Mouse (Mus musculus) MEL (cell line): Measurements from ENCODE around the gene Ralgds. TPM values are rescaled to one million over a fixed set of nuclear protein-coding genes. Genes with fewer than 3 reads are reported as not detected.

Experiments
- DNase-seq: peaks from one replicate; pipeline ENCODE4 v3.0.0; 2011; ENCODE audit warnings: low read depth, low spot score
- H3K27ac ChIP-seq: 2 replicates; pipeline ENCODE4 v1.5.1; 2012; ENCODE audit warnings: low read depth, mild to moderate bottlenecking, control low read depth, low read length, moderate library complexity; ENCODE audit not compliant: control insufficient read depth
- H3K27me3 ChIP-seq, 2 experiments: fragments of 150-350 bp in 1 of 2; sonication (generic) in 1 of 2; 2 replicates each; pipeline ENCODE4 v1.6.1; 2012; ENCODE audit warnings: low read length in 2 of 2, mild to moderate bottlenecking in 2 of 2, improper control_type of control experiment in 1 of 2, moderate library complexity in 1 of 2; ENCODE audit not compliant: insufficient read depth in 2 of 2, control insufficient read depth in 1 of 2
- H3K36me3 ChIP-seq, 2 experiments: 2 replicates each; pipeline ENCODE4 v1.6.1; 2012 to 2014; ENCODE audit warnings: low read length in 2 of 2, improper control_type of control experiment in 1 of 2, inconsistent platforms in 1 of 2, mild to moderate bottlenecking in 1 of 2; ENCODE audit not compliant: insufficient read depth in 2 of 2, control insufficient read depth in 1 of 2
- H3K4me1 ChIP-seq, 2 experiments: fragments of 150-350 bp in 1 of 2; sonication (generic) in 1 of 2; 2 replicates each; pipeline ENCODE4 v1.6.1; 2012; ENCODE audit warnings: low read length in 2 of 2, improper control_type of control experiment in 1 of 2, mild to moderate bottlenecking in 1 of 2; ENCODE audit not compliant: insufficient read depth in 2 of 2, control insufficient read depth in 1 of 2
- H3K4me3 ChIP-seq, 2 experiments: fragments of 150-350 bp in 1 of 2; sonication (generic) in 1 of 2; 2 replicates each; pipeline ENCODE4 v1.5.1; 2012; ENCODE audit warnings: low read depth in 2 of 2, low read length in 2 of 2, mild to moderate bottlenecking in 2 of 2, moderate library complexity in 2 of 2, control low read depth in 1 of 2, improper control_type of control experiment in 1 of 2; ENCODE audit not compliant: control insufficient read depth in 1 of 2, insufficient read depth in 1 of 2
- H3K79me2 ChIP-seq: 2 replicates; pipeline ENCODE4 v1.6.1; 2012; ENCODE audit warnings: mild to moderate bottlenecking, low read length, moderate library complexity; ENCODE audit not compliant: control insufficient read depth, poor library complexity, insufficient read depth
- H3K9ac ChIP-seq: 2 replicates; pipeline ENCODE4 v1.6.1; 2012; ENCODE audit warnings: low read depth, mild to moderate bottlenecking, control low read depth, low read length, moderate library complexity; ENCODE audit not compliant: control insufficient read depth, poor library complexity, severe bottlenecking
- H3K9me3 ChIP-seq: fragments of 150-350 bp; sonication (generic); replicated peaks from 2 replicates; pipeline ENCODE4 v1.6.1; 2012; ENCODE audit warnings: mild to moderate bottlenecking, low read length, improper control_type of control experiment, moderate library complexity; ENCODE audit not compliant: insufficient read depth
- BHLHE40 ChIP-seq: IDR thresholded peaks from 2 replicates; pipeline ENCODE4 v1.6.1; 2012; ENCODE audit warnings: low read depth, mild to moderate bottlenecking, inconsistent platforms, low read length, improper control_type of control experiment, borderline replicate concordance
- ELF1 ChIP-seq: IDR thresholded peaks from 2 replicates; pipeline ENCODE4 v1.6.1; 2014; ENCODE audit warnings: low read depth, mild to moderate bottlenecking, inconsistent platforms, low read length, improper control_type of control experiment, moderate library complexity
- EP300 ChIP-seq, 2 experiments: IDR thresholded peaks; 2 replicates each; pipeline ENCODE4 v1.6.1; 2011; ENCODE audit warnings: improper control_type of control experiment in 2 of 2, low read length in 2 of 2, low read depth in 1 of 2, mild to moderate bottlenecking in 1 of 2
- ETS1 ChIP-seq: IDR thresholded peaks from 2 replicates; pipeline ENCODE4 v1.6.1; 2012; ENCODE audit warnings: low read depth, mild to moderate bottlenecking, inconsistent platforms, low read length, improper control_type of control experiment, moderate library complexity
- KAT2A ChIP-seq: conservative IDR thresholded peaks from 2 replicates; pipeline ENCODE4 v1.6.1; 2012; ENCODE audit warnings: low read depth, low read length, improper control_type of control experiment, inconsistent platforms
- MAFK ChIP-seq: IDR thresholded peaks from 2 replicates; pipeline ENCODE4 v1.6.1; 2011; ENCODE audit warnings: low read depth, mild to moderate bottlenecking, low read length, improper control_type of control experiment, borderline replicate concordance
- MXI1 ChIP-seq: IDR thresholded peaks from 2 replicates; pipeline ENCODE4 v1.6.1; 2011; ENCODE audit warnings: mild to moderate bottlenecking, low read depth, low read length, improper control_type of control experiment
- NRF1 ChIP-seq: IDR thresholded peaks from 2 replicates; pipeline ENCODE4 v1.6.1; 2014; ENCODE audit warnings: low read depth, mild to moderate bottlenecking, inconsistent platforms, low read length, improper control_type of control experiment, moderate library complexity; ENCODE audit not compliant: poor library complexity, insufficient read depth, severe bottlenecking
- POLR2A ChIP-seq, 2 experiments: IDR thresholded peaks; 2 replicates each; pipeline ENCODE4 v1.6.1; 2011 to 2012; ENCODE audit warnings: low read length in 2 of 2, mild to moderate bottlenecking in 2 of 2, control low read depth in 1 of 2, improper control_type of control experiment in 1 of 2, low read depth in 1 of 2, moderate library complexity in 1 of 2; ENCODE audit not compliant: control insufficient read depth in 1 of 2, insufficient read depth in 1 of 2, poor library complexity in 1 of 2
- RAD21 ChIP-seq: IDR thresholded peaks from 2 replicates; pipeline ENCODE4 v1.6.1; 2011; ENCODE audit warnings: mild to moderate bottlenecking, low read depth, low read length, improper control_type of control experiment
- SMC3 ChIP-seq: IDR thresholded peaks from 2 replicates; pipeline ENCODE4 v1.6.1; 2011; ENCODE audit warnings: low read depth, low read length, improper control_type of control experiment
- TAL1 ChIP-seq: IDR thresholded peaks from 2 replicates; pipeline ENCODE4 v1.6.1; 2012; ENCODE audit warnings: mild to moderate bottlenecking, inconsistent platforms, low read length, moderate library complexity, mixed read lengths
- UBTF ChIP-seq: IDR thresholded peaks from 2 replicates; pipeline ENCODE4 v1.6.1; 2012; ENCODE audit warnings: low read depth, mild to moderate bottlenecking, inconsistent platforms, low read length, improper control_type of control experiment, moderate library complexity, borderline replicate concordance; ENCODE audit not compliant: insufficient read depth
- USF2 ChIP-seq, 2 experiments: IDR thresholded peaks; 2 replicates each; pipeline ENCODE4 v1.6.1; 2011 to 2012; ENCODE audit warnings: improper control_type of control experiment in 2 of 2, low read length in 2 of 2, borderline replicate concordance in 1 of 2, inconsistent platforms in 1 of 2, low read depth in 1 of 2, mild to moderate bottlenecking in 1 of 2; ENCODE audit not compliant: insufficient read depth in 1 of 2
- ZC3H11A ChIP-seq: IDR thresholded peaks from 2 replicates; pipeline ENCODE4 v1.6.1; 2012; ENCODE audit warnings: low read depth, mild to moderate bottlenecking, inconsistent platforms, low read length, improper control_type of control experiment
- ZMIZ1 ChIP-seq: IDR thresholded peaks from 2 replicates; pipeline ENCODE4 v1.6.1; 2012; ENCODE audit warnings: low read depth, mild to moderate bottlenecking, inconsistent platforms, low read length, improper control_type of control experiment, moderate library complexity
- polyA plus RNA-seq, 2 experiments: library from polyadenylated mRNA; stranded (reverse) in 1 of 2; unstranded in 1 of 2; fragments of >175 nt in 1 of 2; fragments of >200 nt in 1 of 2; gene quantifications; 2 replicates each; pipeline versions ENCODE4 v1.2.1 to v1.2.4; 2012; ENCODE audit warnings: low replicate concordance in 2 of 2, low read depth in 1 of 2; ENCODE audit not compliant: insufficient read length in 2 of 2, insufficient read depth in 1 of 2, missing spikeins in 1 of 2
- total RNA-seq: library from RNA; depleted of rRNA; stranded (reverse); fragments of 300-350 nt; gene quantifications from 2 replicates; pipeline ENCODE4 v1.2.3, GENCODE M21; 2012

The Ralgds gene
- total and polyA plus RNA-seq, 3 experiments: 4.7 to 11.0 TPM; not detected in 1

GRCm38 (mm10) chr2:28575341-28575740, 62.4 kb downstream of the Ralgds start:
- DNase-seq: no peak
- Histone ChIP-seq H3K36me3 (peaks cover 0 to 9% of the 10 kb centered on the region in 2 experiments; a peak in 1 of 4 replicates), H3K4me1 (no peaks in the 10 kb centered on the region), H3K9ac (no peak overlapping the region), H3K27ac (no peak overlapping the region), H3K4me3 (no peak overlapping the region), H3K9me3 (no peaks in the 10 kb centered on the region), H3K79me2 (no peaks in the 10 kb centered on the region), H3K27me3 (no peaks in the 10 kb centered on the region)
- TF ChIP-seq TAL1 (no peak), ZMIZ1 (no peak), RAD21 (no peak), MAFK (no peak), SMC3 (no peak), UBTF (no peak), ELF1 (no peak), BHLHE40 (no peak)

GRCm38 (mm10) chr2:28576815-28577214, 63.9 kb downstream of the Ralgds start:
- peaks cover 1 to 5% of the 10 kb centered on the region in 2 experiments; a peak in 3 of 4 replicates for H3K36me3 ChIP-seq
- H3K4me1 ChIP-seq: no peaks in the 10 kb centered on the region
- TF ChIP-seq ETS1: no peak
- no peak for TF ChIP-seq ZC3H11A
- no peak for TF ChIP-seq MXI1
- TF ChIP-seq EP300 (IDR thresholded peaks at IDR 0.05; ENCODE audit: low read depth in 1 of 2, low read length in 2 of 2): no peak
- no peak for TF ChIP-seq NRF1
- no peak for TF ChIP-seq KAT2A
- no peak for TF ChIP-seq USF2 (IDR thresholded peaks at IDR 0.05; ENCODE audit: borderline replicate concordance in 1 of 2, insufficient read depth in 1 of 2, low read depth in 1 of 2, low read length in 2 of 2)
- TF ChIP-seq POLR2A (IDR thresholded peaks at IDR 0.05; ENCODE audit: control insufficient read depth in 1 of 2, insufficient read depth in 1 of 2, low read depth in 1 of 2, low read length in 2 of 2, poor library complexity in 1 of 2): no peak
- TF ChIP-seq RAD21: no peak
- no peaks in the 10 kb centered on the region for H3K9me3 ChIP-seq
- no peak overlapping the region for H3K27ac ChIP-seq
- no peak overlapping the region for H3K9ac ChIP-seq
- DNase-seq: no peak
- H3K79me2 ChIP-seq: peaks cover 2% of the 10 kb centered on the region; the same call in 1 of the 2 replicates
- H3K4me3 ChIP-seq: no peak overlapping the region
- no peaks in the 10 kb centered on the region for H3K27me3 ChIP-seq
